Mouse (Mus musculus): Measurements from ENCODE around the gene Hoxb8. TPM values are rescaled to one million over a fixed set of nuclear protein-coding genes. Genes with fewer than 3 reads are reported as not detected.

Gene Hoxb8
- not detected in 2 replicates for polyA plus RNA-seq (2015; fragmentation: Nextera tagmentation; extraction: Ambion mirVana)

GRCm38 (mm10) chr11:96281855-96282570 is at the start of gene Hoxb8:
Hoxb8 (plus strand) TSS chr11:96281905.
- Histone ChIP-seq H3K27me3 (ENCODE audit: control insufficient read depth, insufficient read depth, low read depth, low read length) (peaks cover 98% of the 10 kb centered on the region), H3K4me2 (ENCODE audit: low read depth, low read length) (no peak within 1 kb of the TSS), H3K4me1 (ENCODE audit: control insufficient read depth, low read depth, low read length) (no peaks in the 10 kb centered on the region), H3K9me3 (replicated peaks; ENCODE audit: control insufficient read depth, low read length) (no peaks in the 10 kb centered on the region), H3K4me3 (ENCODE audit: low read depth, low read length) (no peak within 1 kb of the TSS), H3K9ac (ENCODE audit: low read depth, low read length) (no peak within 1 kb of the TSS), H3K36me3 (ENCODE audit: control insufficient read depth, insufficient read depth) (no peaks in the 10 kb centered on the region), H3K27ac (ENCODE audit: low read length) (no peak within 1 kb of the TSS)
- no peak for ATAC-seq (ENCODE audit: low read depth)
- WGBS (ENCODE audit: insufficient replicate concordance): 3% methylated on average over 27 of the region's 27 CpGs

GRCm38 (mm10) chr11:96234906-96235305 is 46.8 kb upstream of the Hoxb8 start:
- Histone ChIP-seq H3K27me3 (ENCODE audit: control insufficient read depth, insufficient read depth, low read depth, low read length) (peaks cover 6% of the 10 kb centered on the region), H3K9ac (ENCODE audit: low read depth, low read length) (no peak overlapping the region), H3K36me3 (ENCODE audit: control insufficient read depth, insufficient read depth) (no peaks in the 10 kb centered on the region), H3K4me3 (ENCODE audit: low read depth, low read length) (no peak overlapping the region), H3K4me2 (ENCODE audit: low read depth, low read length) (no peak overlapping the region), H3K9me3 (replicated peaks; ENCODE audit: control insufficient read depth, low read length) (no peaks in the 10 kb centered on the region), H3K4me1 (ENCODE audit: control insufficient read depth, low read depth, low read length) (no peaks in the 10 kb centered on the region), H3K27ac (ENCODE audit: low read length) (no peak overlapping the region)
- no peak for ATAC-seq (ENCODE audit: low read depth)
- WGBS (ENCODE audit: insufficient replicate concordance): 3% methylated on average over 12 of the region's 12 CpGs

- ATAC-seq (ENCODE audit: low read depth): no peak
- no peaks in the 10 kb centered on the region for H3K9me3 ChIP-seq (replicated peaks; ENCODE audit: control insufficient read depth, low read length)
- 2% methylated on average over 7 of the region's 7 CpGs for WGBS (ENCODE audit: insufficient replicate concordance)
- H3K36me3 ChIP-seq (ENCODE audit: control insufficient read depth, insufficient read depth): no peaks in the 10 kb centered on the region
- no peak overlapping the region for H3K27ac ChIP-seq (ENCODE audit: low read length)
- no peak overlapping the region for H3K4me2 ChIP-seq (ENCODE audit: low read depth, low read length)
- no peaks in the 10 kb centered on the region for H3K4me1 ChIP-seq (ENCODE audit: control insufficient read depth, low read depth, low read length)
- peaks cover 12% of the 10 kb centered on the region for H3K27me3 ChIP-seq (ENCODE audit: control insufficient read depth, insufficient read depth, low read depth, low read length)
- H3K4me3 ChIP-seq (ENCODE audit: low read depth, low read length): no peak overlapping the region
- no peak overlapping the region for H3K9ac ChIP-seq (ENCODE audit: low read depth, low read length)
Observed at GRCm38 (mm10) chr11:96240211-96240610, 41.5 kb upstream of the Hoxb8 start.

- Histone ChIP-seq H3K9me3 (replicated peaks; ENCODE audit: control insufficient read depth, low read length) (no peaks in the 10 kb centered on the region), H3K27me3 (ENCODE audit: control insufficient read depth, insufficient read depth, low read depth, low read length) (peaks cover 63% of the 10 kb centered on the region), H3K4me1 (ENCODE audit: control insufficient read depth, low read depth, low read length) (no peaks in the 10 kb centered on the region), H3K4me2 (ENCODE audit: low read depth, low read length) (no peak overlapping the region), H3K27ac (ENCODE audit: low read length) (no peak overlapping the region), H3K9ac (ENCODE audit: low read depth, low read length) (no peak overlapping the region), H3K36me3 (ENCODE audit: control insufficient read depth, insufficient read depth) (no peaks in the 10 kb centered on the region), H3K4me3 (ENCODE audit: low read depth, low read length) (no peak overlapping the region)
- under 1% methylated on average over 14 of the region's 14 CpGs for WGBS (ENCODE audit: insufficient replicate concordance)
- ATAC-seq (ENCODE audit: low read depth): no peak
Observed at GRCm38 (mm10) chr11:96250901-96251300, 30.8 kb upstream of the Hoxb8 start.

GRCm38 (mm10) chr11:96251480-96252031 is 30.1 kb upstream of the Hoxb8 start:
- Histone ChIP-seq H3K36me3 (ENCODE audit: control insufficient read depth, insufficient read depth) (no peaks in the 10 kb centered on the region), H3K27me3 (ENCODE audit: control insufficient read depth, insufficient read depth, low read depth, low read length) (peaks cover 68% of the 10 kb centered on the region), H3K9ac (ENCODE audit: low read depth, low read length) (no peak overlapping the region), H3K4me1 (ENCODE audit: control insufficient read depth, low read depth, low read length) (no peaks in the 10 kb centered on the region), H3K4me2 (ENCODE audit: low read depth, low read length) (no peak overlapping the region), H3K9me3 (replicated peaks; ENCODE audit: control insufficient read depth, low read length) (no peaks in the 10 kb centered on the region), H3K4me3 (ENCODE audit: low read depth, low read length) (no peak overlapping the region), H3K27ac (ENCODE audit: low read length) (no peak overlapping the region)
- 1% methylated on average over 46 of the region's 46 CpGs for WGBS (ENCODE audit: insufficient replicate concordance)
- no peak for ATAC-seq (ENCODE audit: low read depth)

GRCm38 (mm10) chr11:96252541-96253120 is 29.1 kb upstream of the Hoxb8 start:
- 10% methylated on average over 12 of the region's 12 CpGs for WGBS (ENCODE audit: insufficient replicate concordance)
- no peak overlapping the region for H3K4me3 ChIP-seq (ENCODE audit: low read depth, low read length)

GRCm38 (mm10) chr11:96254221-96254620 is 27.5 kb upstream of the Hoxb8 start:
- H3K4me3 ChIP-seq (ENCODE audit: low read depth, low read length): no peak overlapping the region
- H3K27me3 ChIP-seq (ENCODE audit: control insufficient read depth, insufficient read depth, low read depth, low read length): peaks cover 93% of the 10 kb centered on the region
- H3K36me3 ChIP-seq (ENCODE audit: control insufficient read depth, insufficient read depth): no peaks in the 10 kb centered on the region
- 5% methylated on average over 11 of the region's 11 CpGs for WGBS (ENCODE audit: insufficient replicate concordance)
- no peaks in the 10 kb centered on the region for H3K4me1 ChIP-seq (ENCODE audit: control insufficient read depth, low read depth, low read length)
- no peaks in the 10 kb centered on the region for H3K9me3 ChIP-seq (replicated peaks; ENCODE audit: control insufficient read depth, low read length)
- no peak overlapping the region for H3K9ac ChIP-seq (ENCODE audit: low read depth, low read length)
- ATAC-seq (ENCODE audit: low read depth): no peak
- H3K27ac ChIP-seq (ENCODE audit: low read length): no peak overlapping the region
- H3K4me2 ChIP-seq (ENCODE audit: low read depth, low read length): no peak overlapping the region

More at GRCm38 (mm10) chr11:96252541-96253120, 29.1 kb upstream of the Hoxb8 start:
- Histone ChIP-seq H3K9me3 (replicated peaks; ENCODE audit: control insufficient read depth, low read length) (no peaks in the 10 kb centered on the region), H3K36me3 (ENCODE audit: control insufficient read depth, insufficient read depth) (no peaks in the 10 kb centered on the region), H3K9ac (ENCODE audit: low read depth, low read length) (no peak overlapping the region), H3K4me2 (ENCODE audit: low read depth, low read length) (no peak overlapping the region), H3K4me1 (ENCODE audit: control insufficient read depth, low read depth, low read length) (no peaks in the 10 kb centered on the region), H3K27me3 (ENCODE audit: control insufficient read depth, insufficient read depth, low read depth, low read length) (peaks cover 77% of the 10 kb centered on the region), H3K27ac (ENCODE audit: low read length) (no peak overlapping the region)
- ATAC-seq (ENCODE audit: low read depth): no peak

- WGBS (ENCODE audit: insufficient replicate concordance): 1% methylated on average over 39 of the region's 39 CpGs
- H3K27ac ChIP-seq (ENCODE audit: low read length): no peak overlapping the region
- H3K4me3 ChIP-seq (ENCODE audit: low read depth, low read length): no peak overlapping the region
- no peaks in the 10 kb centered on the region for H3K9me3 ChIP-seq (replicated peaks; ENCODE audit: control insufficient read depth, low read length)
- ATAC-seq (ENCODE audit: low read depth): no peak
- no peaks in the 10 kb centered on the region for H3K4me1 ChIP-seq (ENCODE audit: control insufficient read depth, low read depth, low read length)
- H3K9ac ChIP-seq (ENCODE audit: low read depth, low read length): no peak overlapping the region
- no peaks in the 10 kb centered on the region for H3K36me3 ChIP-seq (ENCODE audit: control insufficient read depth, insufficient read depth)
- H3K4me2 ChIP-seq (ENCODE audit: low read depth, low read length): no peak overlapping the region
- H3K27me3 ChIP-seq (ENCODE audit: control insufficient read depth, insufficient read depth, low read depth, low read length): peaks cover 95% of the 10 kb centered on the region
Observed at GRCm38 (mm10) chr11:96255111-96255995, 26.4 kb upstream of the Hoxb8 start.
